21 mouse cellular contexts compared by ENCODE assay signal in the genomic region with DNA sequence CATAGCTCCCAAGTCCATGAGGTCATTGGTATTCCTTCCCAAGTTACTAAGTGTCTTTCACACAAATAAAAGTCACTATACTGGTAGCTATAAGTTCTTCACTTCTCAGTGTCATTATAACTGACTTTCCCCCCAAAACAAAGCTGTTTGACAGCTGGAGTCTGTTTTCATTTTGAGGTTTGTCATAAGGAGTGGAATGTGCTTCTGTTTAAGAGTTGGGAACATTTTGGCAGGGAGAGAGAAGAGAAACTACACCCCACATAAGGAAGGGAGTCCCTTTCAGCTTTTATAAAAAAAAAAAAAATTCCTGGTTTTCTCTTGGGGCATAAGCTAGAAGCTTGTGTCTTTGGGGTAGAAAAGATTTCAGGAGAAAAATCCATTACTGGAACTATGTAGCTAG.
A peak's percentile ranks its signal among the peaks of the same experiment; 100 is the strongest.
DNase-seq lines count a peak whose midpoint lies in the region; ATAC-seq lines count a peak whose summit lies in the region.
"Had no signal": no experiment of that assay in that cellular context is flagged by ENCODE, and none has a peak within 500 bp of the region (broad histone marks: within the 10 kb centered on the region; RNA-seq: fewer than 3 reads in every experiment).

No protein-coding gene starts in this region.

- peaks cover 15 to 24% of the 10 kb centered on the region in 2 experiments for H3K4me1 ChIP-seq in heart, embryonic 14.5 days (ENCODE audit: control insufficient read depth in 2 of 2, insufficient read depth in 2 of 2, low read length in 2 of 2)
- H3K4me1 ChIP-seq in limb, embryonic 13.5 days = peaks cover 12% of the 10 kb centered on the region
- H3K4me1 ChIP-seq in limb, embryonic 10.5 days = peaks cover 4% of the 10 kb centered on the region; the same call in 1 of the 2 replicates
- peaks cover 38% of the 10 kb centered on the region for H3K4me1 ChIP-seq in intestine, embryonic 14.5 days (replicated peaks; ENCODE audit: control insufficient read depth, insufficient read depth, low read length)
- peaks cover 19% of the 10 kb centered on the region for H3K4me1 ChIP-seq in stomach, embryonic 15.5 days

- DNase-seq in heart, adult 8-10 months (ENCODE audit: low spot score) = no peak
- DNase-seq in limb, embryonic 10.5 days (ENCODE audit: low spot score) = no peak
- no peak for DNase-seq in intestine, embryonic 14.5 days (ENCODE audit: low spot score)
- DNase-seq in left cerebral cortex, adult 18-20 months (ENCODE audit: low spot score in 2 of 2) = no peak
- DNase-seq: B cell, adult 2 months; cerebellum, adult 9-11 months; gastrocnemius, postnatal 14 days; kidney, adult 2 months; liver, postnatal 0 days; retina, postnatal 1 day; right cerebral cortex, postnatal 4 days had no signal

- H3K4me2 ChIP-seq in heart, embryonic 14.5 days (ENCODE audit: low read length) = peak overlapping the region; percentile 16
- H3K4me2 ChIP-seq in limb, embryonic 13.5 days (replicated peaks) = peak overlapping the region; percentile 41; the same call in 1 of the 2 replicates
- peak overlapping the region; percentile 33 for H3K4me2 ChIP-seq in intestine, embryonic 14.5 days (ENCODE audit: low read length)
- H3K4me2 ChIP-seq in stomach, embryonic 15.5 days = peak overlapping the region; percentile 37; the same call in 1 of the 2 replicates
- H3K4me2 ChIP-seq: forebrain, embryonic 13.5 days; hindbrain, embryonic 15.5 days had no signal

- peak overlapping the region in 1 of 2 experiments; percentile 68; a peak in 2 of 4 replicates for H3K27ac ChIP-seq in heart, embryonic 14.5 days (replicated peaks in 1 of 2; ENCODE audit: control insufficient read depth in 1 of 2, insufficient read depth in 1 of 2, low read depth in 2 of 2, low read length in 2 of 2)
- peak overlapping the region; percentile 63; the same call in 1 of the 2 replicates for H3K27ac ChIP-seq in limb, embryonic 13.5 days
- H3K27ac ChIP-seq in limb, embryonic 10.5 days = no peak overlapping the region
- peak overlapping the region; percentile 83 for H3K27ac ChIP-seq in intestine, embryonic 14.5 days (ENCODE audit: low read depth)
- peak overlapping the region; percentile 90 for H3K27ac ChIP-seq in stomach, embryonic 15.5 days
- H3K27ac ChIP-seq: forebrain, embryonic 13.5 days; hindbrain, embryonic 15.5 days; left cerebral cortex, adult 2 months; limb, embryonic 12.5 days had no signal

- no peak for ATAC-seq in heart, embryonic 14.5 days (ENCODE audit: insufficient number of reproducible peaks, insufficient read depth, low FRiP score, low read depth)
- ATAC-seq in limb, embryonic 13.5 days (ENCODE audit: low FRiP score, low read depth) = no peak
- no peak for ATAC-seq in intestine, embryonic 14.5 days (replicated peaks; ENCODE audit: low FRiP score, low TSS enrichment, low read depth)
- no peak for ATAC-seq in stomach, embryonic 15.5 days (ENCODE audit: insufficient read depth, low FRiP score, low read depth)
- ATAC-seq: forebrain, embryonic 13.5 days; liver, postnatal 0 days; midbrain, embryonic 16.5 days; Patski had no signal

- H3K9ac ChIP-seq in heart, embryonic 14.5 days (ENCODE audit: low read length) = no peak overlapping the region; the same call in 1 of the 2 replicates
- no peak overlapping the region for H3K9ac ChIP-seq in limb, embryonic 13.5 days
- no peak overlapping the region for H3K9ac ChIP-seq in intestine, embryonic 14.5 days (ENCODE audit: low read length)
- H3K9ac ChIP-seq in stomach, embryonic 15.5 days = no peak overlapping the region
- H3K9ac ChIP-seq: forebrain, embryonic 13.5 days; hindbrain, embryonic 15.5 days; limb, embryonic 12.5 days; liver, postnatal 0 days had no signal

- no peaks in the 10 kb centered on the region for H3K36me3 ChIP-seq in heart, embryonic 14.5 days (ENCODE audit: control insufficient read depth, insufficient read depth, low read length)
- H3K36me3 ChIP-seq in limb, embryonic 13.5 days = 0 out of 2 replicates have a peak, but pooled peaks cover 3% of the 10 kb centered on the region
- H3K36me3 ChIP-seq in limb, embryonic 10.5 days = peaks cover 17% of the 10 kb centered on the region; the same call in 1 of the 2 replicates
- no peaks in the 10 kb centered on the region for H3K36me3 ChIP-seq in intestine, embryonic 14.5 days (ENCODE audit: control insufficient read depth, insufficient read depth, low read length)
- H3K36me3 ChIP-seq in stomach, embryonic 15.5 days = no peaks in the 10 kb centered on the region
- H3K36me3 ChIP-seq: hindbrain, embryonic 15.5 days; limb, embryonic 12.5 days had no signal

- H3K9me3 ChIP-seq in heart, embryonic 14.5 days (ENCODE audit: control insufficient read depth, low read length) = no peaks in the 10 kb centered on the region
- H3K9me3 ChIP-seq in limb, embryonic 13.5 days = no peaks in the 10 kb centered on the region
- no peaks in the 10 kb centered on the region for H3K9me3 ChIP-seq in limb, embryonic 10.5 days (replicated peaks)
- no peaks in the 10 kb centered on the region for H3K9me3 ChIP-seq in intestine, embryonic 14.5 days (ENCODE audit: control insufficient read depth, low read length)
- H3K9me3 ChIP-seq in stomach, embryonic 15.5 days = no peaks in the 10 kb centered on the region
- H3K9me3 ChIP-seq: forebrain, embryonic 13.5 days; hindbrain, embryonic 15.5 days; limb, embryonic 12.5 days; megakaryocyte, embryonic 14.5 days had no signal

- H3K27me3 ChIP-seq in heart, embryonic 14.5 days (ENCODE audit: control insufficient read depth, insufficient read depth, low read length) = no peaks in the 10 kb centered on the region
- no peaks in the 10 kb centered on the region for H3K27me3 ChIP-seq in limb, embryonic 13.5 days
- no peaks in the 10 kb centered on the region for H3K27me3 ChIP-seq in limb, embryonic 10.5 days (ENCODE audit: low read depth, poor library complexity, severe bottlenecking)
- H3K27me3 ChIP-seq in intestine, embryonic 14.5 days (replicated peaks; ENCODE audit: control insufficient read depth, insufficient read depth, low read length) = no peaks in the 10 kb centered on the region
- no peaks in the 10 kb centered on the region for H3K27me3 ChIP-seq in stomach, embryonic 15.5 days (replicated peaks)
- H3K27me3 ChIP-seq: forebrain, embryonic 13.5 days; hindbrain, embryonic 15.5 days; limb, embryonic 12.5 days; megakaryocyte, embryonic 14.5 days; Patski had no signal

- H3K4me3 ChIP-seq in heart, embryonic 14.5 days (ENCODE audit: control insufficient read depth in 1 of 2, insufficient read depth in 1 of 2, low read depth in 1 of 2, low read length in 2 of 2) = no peak overlapping the region
- no peak overlapping the region for H3K4me3 ChIP-seq in limb, embryonic 13.5 days
- no peak overlapping the region for H3K4me3 ChIP-seq in limb, embryonic 10.5 days
- no peak overlapping the region for H3K4me3 ChIP-seq in intestine, embryonic 14.5 days (ENCODE audit: low read depth, low read length)
- no peak overlapping the region for H3K4me3 ChIP-seq in stomach, embryonic 15.5 days (replicated peaks)
- H3K4me3 ChIP-seq: forebrain, embryonic 13.5 days; hindbrain, embryonic 15.5 days; left cerebral cortex, adult 2 months; limb, embryonic 12.5 days; megakaryocyte, embryonic 14.5 days had no signal
